Comparison of ENCODE assay signal across 8 mouse cellular contexts in genomic region chr12:4475251-4475993, GRCm38 (mm10). TPM values are rescaled to one million over a fixed set of nuclear protein-coding genes. Genes with fewer than 3 reads are reported as not detected.
DNase-seq lines count a peak whose midpoint lies in the region; ATAC-seq lines count a peak whose summit lies in the region.

No protein-coding gene starts in this region.

- H3K9ac ChIP-seq in intestine, embryonic 15.5 days, result no peak overlapping the region; the same call in 1 of the 2 replicates
- H3K9ac ChIP-seq in neural tube, embryonic 13.5 days, result peak overlapping the region; percentile 98

- ATAC-seq in megakaryocyte, adult 5-6 weeks (ENCODE audit: poor library complexity, severe bottlenecking), result no peak
- no peak for ATAC-seq in intestine, embryonic 15.5 days
- ATAC-seq in neural tube, embryonic 13.5 days (ENCODE audit: low read depth), result peak; percentile 4; the same call in 1 of the 2 replicates
- no peak for ATAC-seq in cerebellum, adult (ENCODE audit: insufficient number of reproducible peaks, low FRiP score, low TSS enrichment)

- DNase-seq in embryo, embryonic 9.5 days (ENCODE audit: extremely low spot score), result peak; percentile 23
- no peak for DNase-seq in layer of hippocampus, postnatal 10 days (ENCODE audit: low spot score in 2 of 2)
- DNase-seq in cerebellum, adult 11-12 months, result no peak

- 19% methylated on average over 18 of the region's 18 CpGs for WGBS in intestine, embryonic 15.5 days
- 10% methylated on average over 18 of the region's 18 CpGs for WGBS in neural tube, embryonic 13.5 days

- peaks cover 17% of the 10 kb centered on the region for H3K27me3 ChIP-seq in megakaryocyte, embryonic 14.5 days (replicated peaks)
- no peaks in the 10 kb centered on the region for H3K27me3 ChIP-seq in intestine, embryonic 15.5 days (replicated peaks)
- H3K27me3 ChIP-seq in neural tube, embryonic 13.5 days, result no peaks in the 10 kb centered on the region

- peak overlapping the region; percentile 87 for H3K4me2 ChIP-seq in intestine, embryonic 15.5 days (replicated peaks)
- peak overlapping the region; percentile 84 for H3K4me2 ChIP-seq in neural tube, embryonic 13.5 days

- no peak overlapping the region for H3K27ac ChIP-seq in intestine, embryonic 15.5 days
- peak overlapping the region; percentile 99 for H3K27ac ChIP-seq in neural tube, embryonic 13.5 days (replicated peaks)

- H3K4me3 ChIP-seq in megakaryocyte, embryonic 14.5 days (replicated peaks), result peak overlapping the region; percentile 99
- H3K4me3 ChIP-seq in intestine, embryonic 15.5 days (replicated peaks), result peak overlapping the region; percentile 80
- peak overlapping the region; percentile 97 for H3K4me3 ChIP-seq in neural tube, embryonic 13.5 days

- peaks cover 40% of the 10 kb centered on the region for H3K4me1 ChIP-seq in megakaryocyte, embryonic 14.5 days
- H3K4me1 ChIP-seq in intestine, embryonic 15.5 days (replicated peaks), result peaks cover 7% of the 10 kb centered on the region
- H3K4me1 ChIP-seq in neural tube, embryonic 13.5 days (replicated peaks), result peaks cover 34% of the 10 kb centered on the region

- no peaks in the 10 kb centered on the region for H3K36me3 ChIP-seq in megakaryocyte, embryonic 14.5 days (replicated peaks; ENCODE audit: low read length)
- H3K36me3 ChIP-seq in intestine, embryonic 15.5 days, result no peaks in the 10 kb centered on the region
- no peaks in the 10 kb centered on the region for H3K36me3 ChIP-seq in neural tube, embryonic 13.5 days

- no peaks in the 10 kb centered on the region for H3K9me3 ChIP-seq in megakaryocyte, embryonic 14.5 days
- H3K9me3 ChIP-seq in intestine, embryonic 15.5 days, result no peaks in the 10 kb centered on the region
- H3K9me3 ChIP-seq in neural tube, embryonic 13.5 days, result no peaks in the 10 kb centered on the region

RNA-seq across cellular contexts. Expression of gene Ncoa1, which starts 1.6 kb away (rescaled TPM):
- 6.0 and 13.0 TPM in 2 replicates for polyA plus RNA-seq in megakaryocyte, embryonic 14.5 days (2012; ENCODE audit: insufficient read depth, low replicate concordance)
- total RNA-seq in megakaryocyte, adult 5-6 weeks (2015), result 71.5 and 74.4 TPM in 2 replicates
- total RNA-seq in megakaryocyte, adult 5-6 weeks (2017), result 28.4 and 61.9 TPM in 2 replicates
- polyA plus RNA-seq in intestine, embryonic 15.5 days (2015; fragmentation: Nextera tagmentation; extraction: Ambion mirVana), result 6.3 and 6.7 TPM in 2 replicates
- 13.6 and 14.6 TPM in 2 replicates for polyA plus RNA-seq in neural tube, embryonic 13.5 days (2015; fragmentation: Nextera tagmentation; extraction: Ambion mirVana)
- total RNA-seq in layer of hippocampus, postnatal 10 days (2021), result 100 to 1,000 TPM; 103 to 108 TPM
